Mouse (Mus musculus) E14TG2a.4 (cell line): Measurements from ENCODE around the gene Spin1.

Experiments
- H3K27me3 ChIP-seq: 2 replicates; pipeline ENCODE4 v1.6.1; 2014; ENCODE audit warnings: low read length, control low read depth; ENCODE audit not compliant: insufficient read depth
- H3K36me3 ChIP-seq: 2 replicates; pipeline ENCODE4 v1.6.1; 2014; ENCODE audit warnings: low read length, control low read depth; ENCODE audit not compliant: insufficient read depth
- H3K4me1 ChIP-seq: replicated peaks from 2 replicates; pipeline ENCODE4 v1.6.1; 2014; ENCODE audit warnings: low read depth, low read length, control low read depth
- H3K4me3 ChIP-seq: replicated peaks from 2 replicates; pipeline ENCODE4 v1.5.1; 2014; ENCODE audit warnings: mild to moderate bottlenecking, low read length
- H3K9me3 ChIP-seq: 2 replicates; pipeline ENCODE4 v1.6.1; 2014; ENCODE audit warnings: low read length, control low read depth
- CTCF ChIP-seq: conservative IDR thresholded peaks from 2 replicates; pipeline ENCODE4 v1.5.1; 2014; ENCODE audit warnings: low read length
- NANOG ChIP-seq: IDR thresholded peaks from 2 replicates; pipeline ENCODE4 v1.6.1; 2014; ENCODE audit warnings: borderline replicate concordance, low read length, mixed read lengths
- POU5F1 ChIP-seq: IDR thresholded peaks from 2 replicates; pipeline ENCODE4 v1.6.1; 2014; ENCODE audit warnings: low read length, borderline replicate concordance

Spin1 gene

DNA sequence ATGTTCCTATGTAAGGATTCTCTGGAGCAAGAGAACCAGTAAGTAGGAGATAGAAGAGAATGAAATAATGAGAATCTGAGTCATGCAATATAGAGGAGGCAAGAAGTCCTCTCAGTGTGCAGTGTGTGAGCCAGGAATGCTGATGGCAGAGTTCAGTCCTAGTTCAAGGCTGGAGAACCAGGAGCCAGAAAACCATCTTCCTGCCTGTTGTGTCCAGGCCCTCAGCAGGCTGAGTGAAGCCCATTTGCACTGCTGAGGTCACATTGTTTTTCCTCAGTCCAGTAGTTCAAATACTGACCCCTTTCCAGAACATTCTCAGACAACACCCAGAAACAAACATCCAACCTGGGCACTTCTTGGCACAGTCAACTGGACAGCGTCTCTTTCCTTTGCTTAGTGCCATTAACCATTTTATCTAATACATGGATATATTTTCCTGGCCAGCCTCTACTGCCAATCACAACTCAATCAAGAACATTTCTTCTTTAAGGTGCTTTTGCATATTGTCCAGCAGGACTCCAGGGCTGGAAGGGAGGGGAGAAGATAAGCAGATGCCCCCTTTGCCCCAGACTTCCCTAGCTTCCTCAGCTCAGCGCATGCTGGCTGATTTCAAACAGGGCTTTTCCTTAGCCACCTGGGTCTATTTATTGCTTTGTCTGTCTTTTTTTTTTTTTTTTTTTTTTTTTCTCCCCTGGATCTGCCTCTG, 36.5 kb downstream of the Spin1 start:
- H3K4me3 ChIP-seq, result 0 out of 2 replicates have a peak overlapping the region, but pooled peaks have one; percentile 2
- H3K36me3 ChIP-seq, result peaks cover 85% of the 10 kb centered on the region
- no peaks in the 10 kb centered on the region for H3K9me3 ChIP-seq
- peaks cover 80% of the 10 kb centered on the region for H3K4me1 ChIP-seq
- no peak for TF ChIP-seq CTCF
- no peak for TF ChIP-seq POU5F1
- no peak for TF ChIP-seq NANOG
- no peaks in the 10 kb centered on the region for H3K27me3 ChIP-seq

DNA sequence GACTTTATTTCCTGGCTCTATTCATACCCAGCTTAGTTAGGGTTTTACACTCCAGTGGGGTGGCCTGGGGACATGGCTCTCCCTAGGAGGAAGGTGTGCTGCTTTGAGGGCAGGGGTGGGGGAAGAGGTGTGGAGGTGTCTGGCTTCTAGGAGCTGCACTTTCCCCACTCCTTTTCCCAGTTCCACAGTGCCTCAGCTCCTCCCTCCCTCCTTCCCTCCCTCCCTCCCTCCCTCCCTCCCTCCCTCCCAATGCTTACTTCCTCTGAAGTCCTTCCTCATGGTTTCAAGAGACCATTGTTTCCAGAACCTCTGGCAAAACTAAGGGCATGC, 37.0 kb downstream of the Spin1 start:
- TF ChIP-seq CTCF (no peak), NANOG (no peak), POU5F1 (no peak)
- Histone ChIP-seq H3K27me3 (no peaks in the 10 kb centered on the region), H3K4me3 (0 out of 2 replicates have a peak overlapping the region, but pooled peaks have one; percentile 2), H3K4me1 (peaks cover 74% of the 10 kb centered on the region), H3K9me3 (no peaks in the 10 kb centered on the region), H3K36me3 (peaks cover 85% of the 10 kb centered on the region)

DNA sequence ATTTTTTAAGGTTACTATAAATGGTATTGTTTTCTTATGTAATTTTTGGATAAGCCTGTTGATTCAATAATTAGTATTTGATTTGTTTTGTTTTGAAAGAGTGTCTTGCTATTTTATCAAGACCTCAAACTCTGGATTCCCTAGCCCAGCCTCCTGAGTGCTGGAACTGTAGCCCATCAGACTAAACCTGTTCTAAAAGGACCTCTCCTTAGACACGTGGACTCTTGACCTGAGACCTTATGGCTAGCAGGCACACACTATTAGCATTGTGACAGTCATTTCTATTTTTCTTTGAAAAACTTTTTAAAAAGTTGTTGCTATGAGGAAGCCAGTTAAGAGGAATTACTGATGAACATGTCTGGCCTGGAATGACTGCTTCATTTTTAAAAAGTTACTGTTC, 46.4 kb downstream of the Spin1 start:
- peaks cover 31% of the 10 kb centered on the region for H3K4me1 ChIP-seq
- TF ChIP-seq NANOG (no peak), CTCF (no peak), POU5F1 (no peak)
- H3K9me3 ChIP-seq, result no peaks in the 10 kb centered on the region

DNA sequence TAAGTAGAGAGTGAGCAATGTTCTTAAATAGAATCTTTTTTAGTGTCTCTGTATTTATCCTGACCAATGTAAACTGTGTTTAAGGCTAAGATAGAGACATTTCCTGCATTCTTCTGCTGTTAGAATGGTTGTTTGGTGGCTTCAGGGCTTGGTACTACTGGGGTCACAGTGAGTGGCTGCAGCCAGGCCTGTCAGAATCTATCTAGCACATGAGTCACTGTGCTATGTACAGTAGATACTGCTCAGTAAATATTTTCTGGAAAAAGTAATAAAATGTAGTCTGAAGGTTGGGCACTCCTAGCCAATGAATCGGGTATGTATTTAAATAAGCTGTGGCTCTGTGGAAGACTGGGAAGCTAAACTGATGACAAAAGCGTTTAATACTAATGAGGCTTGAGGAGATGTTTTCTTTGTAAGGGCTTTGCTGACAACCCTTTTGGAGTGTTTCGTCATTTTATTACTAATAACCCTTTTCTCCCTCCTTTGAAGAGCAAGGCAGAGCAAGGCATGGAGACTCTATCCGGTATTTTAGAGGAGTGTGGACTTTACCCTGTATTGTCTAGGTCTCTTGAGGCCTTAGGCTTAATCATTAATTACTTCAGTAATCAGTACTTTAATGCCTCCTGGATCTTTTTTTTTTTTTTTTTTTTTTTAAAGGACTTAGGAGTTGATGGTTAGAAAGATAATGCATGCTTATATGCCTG, 52.4 kb downstream of the Spin1 start:
- peaks cover 81% of the 10 kb centered on the region for H3K36me3 ChIP-seq
- no peaks in the 10 kb centered on the region for H3K9me3 ChIP-seq
- H3K4me3 ChIP-seq, result no peak overlapping the region
- H3K4me1 ChIP-seq, result peaks cover 40% of the 10 kb centered on the region
- H3K27me3 ChIP-seq, result no peaks in the 10 kb centered on the region
- no peak for TF ChIP-seq CTCF
- no peak for TF ChIP-seq NANOG
- no peak for TF ChIP-seq POU5F1

More for the DNA sequence above, 46.4 kb downstream of the Spin1 start:
- Histone ChIP-seq H3K27me3 (no peaks in the 10 kb centered on the region), H3K36me3 (peaks cover 94% of the 10 kb centered on the region), H3K4me3 (no peak overlapping the region)

DNA sequence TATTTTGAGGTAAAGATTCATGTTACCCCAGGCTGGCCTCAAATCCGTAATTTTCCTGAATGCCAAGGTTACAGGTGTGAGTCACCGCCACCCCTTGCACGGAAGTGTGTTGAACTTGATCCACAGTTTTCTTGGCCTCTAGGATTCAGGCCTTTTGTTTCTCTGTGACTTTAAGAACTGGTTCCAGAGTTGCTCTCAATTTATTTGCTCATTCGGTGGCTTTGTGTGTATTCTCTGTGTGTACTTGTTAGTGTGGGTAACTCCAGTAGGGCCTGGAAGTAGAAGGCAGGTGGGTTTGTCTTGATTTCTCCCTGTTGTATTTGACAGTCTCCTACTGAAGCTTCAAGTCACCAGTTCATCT, 53.0 kb downstream of the Spin1 start:
- Histone ChIP-seq H3K9me3 (no peaks in the 10 kb centered on the region), H3K36me3 (peaks cover 81% of the 10 kb centered on the region), H3K4me3 (no peak overlapping the region), H3K27me3 (no peaks in the 10 kb centered on the region), H3K4me1 (peaks cover 44% of the 10 kb centered on the region)
- TF ChIP-seq CTCF (no peak), POU5F1 (no peak), NANOG (no peak)

DNA sequence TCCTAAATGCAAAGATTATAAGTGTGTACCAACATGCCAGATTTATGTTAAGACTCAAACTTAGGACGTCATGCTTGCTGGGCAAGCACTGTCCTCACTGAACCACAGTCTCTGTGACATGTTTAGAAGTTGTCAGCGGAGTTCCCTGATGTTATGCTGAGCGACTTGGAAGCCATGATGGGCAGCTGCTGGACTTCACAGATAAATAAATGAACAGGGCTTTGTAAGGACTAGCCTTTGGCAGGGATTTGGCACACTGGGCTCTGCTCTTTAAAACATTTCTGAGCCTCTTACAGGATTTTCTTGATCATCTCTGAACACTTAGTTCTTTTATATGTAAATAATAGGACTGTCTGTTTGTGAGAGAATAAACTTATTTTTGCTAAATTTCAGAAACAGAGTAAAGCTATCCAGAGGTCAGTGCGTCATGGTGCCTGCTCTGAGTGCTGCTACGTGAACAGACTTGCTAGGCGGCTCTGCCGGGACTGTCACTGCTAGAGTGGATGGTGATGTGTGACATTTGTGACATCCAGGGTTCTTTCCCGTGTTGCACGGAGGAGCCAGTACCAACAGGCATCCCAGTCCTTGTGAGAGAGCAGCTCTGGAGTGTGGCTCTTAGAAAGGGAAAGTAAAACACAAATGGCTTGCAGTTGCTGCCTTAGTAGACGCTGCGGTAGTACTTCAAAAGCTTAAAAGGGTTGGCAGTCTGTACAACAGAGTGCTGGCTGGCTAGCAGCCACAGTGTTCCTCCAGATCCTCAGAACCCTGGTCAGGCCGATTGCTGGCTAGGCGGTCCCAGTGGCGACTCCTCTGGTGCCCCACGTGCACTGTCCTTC, 54.7 kb downstream of the Spin1 start:
- Histone ChIP-seq H3K4me3 (no peak overlapping the region), H3K36me3 (peaks cover 76% of the 10 kb centered on the region), H3K27me3 (no peaks in the 10 kb centered on the region), H3K4me1 (peaks cover 51% of the 10 kb centered on the region), H3K9me3 (no peaks in the 10 kb centered on the region)
- TF ChIP-seq POU5F1 (no peak), NANOG (no peak), CTCF (no peak)

DNA sequence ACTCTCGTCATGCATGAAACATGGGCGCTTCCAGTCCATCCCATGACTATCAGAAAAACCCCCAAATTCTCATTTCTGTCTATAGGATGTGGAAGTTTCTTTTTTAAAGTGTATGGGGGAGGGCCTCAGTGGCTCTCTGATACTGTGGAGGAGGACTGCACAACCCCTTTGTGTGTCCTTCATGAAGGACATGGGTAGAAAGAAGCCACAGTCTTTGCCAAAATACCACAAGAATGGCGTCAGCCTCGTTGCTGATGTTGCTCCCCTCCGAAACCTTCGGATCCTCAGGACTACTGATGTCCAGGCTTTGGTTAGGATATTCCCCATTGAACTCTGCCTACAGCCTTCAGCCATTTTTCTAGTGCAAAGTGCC, 55.3 kb downstream of the Spin1 start:
- no peaks in the 10 kb centered on the region for H3K9me3 ChIP-seq
- TF ChIP-seq POU5F1 (no peak), NANOG (no peak), CTCF (no peak)
- H3K4me3 ChIP-seq, result no peak overlapping the region
- peaks cover 57% of the 10 kb centered on the region for H3K4me1 ChIP-seq
- H3K27me3 ChIP-seq, result no peaks in the 10 kb centered on the region
- H3K36me3 ChIP-seq, result peaks cover 70% of the 10 kb centered on the region

DNA sequence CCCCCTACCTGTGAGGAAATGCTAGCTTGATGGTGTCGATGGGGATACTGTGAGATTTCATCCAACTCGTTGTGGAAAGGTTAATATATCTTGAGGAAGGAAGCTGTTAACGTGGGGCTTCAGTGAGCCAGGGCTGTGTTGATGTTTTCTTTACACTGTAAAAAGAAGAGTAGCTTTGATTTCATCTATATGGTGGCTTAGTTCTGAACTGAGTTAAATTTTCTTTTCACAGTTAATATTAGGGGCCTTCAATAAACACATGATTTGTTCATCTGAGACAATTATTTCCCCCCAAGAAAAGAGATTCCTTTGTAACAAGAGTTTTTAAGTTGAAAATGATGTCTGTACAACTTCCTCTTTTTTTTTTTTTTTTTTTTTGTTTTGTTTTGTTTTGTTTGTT, 56.6 kb downstream of the Spin1 start:
- no peaks in the 10 kb centered on the region for H3K9me3 ChIP-seq
- H3K36me3 ChIP-seq, result peaks cover 65% of the 10 kb centered on the region
- no peaks in the 10 kb centered on the region for H3K27me3 ChIP-seq
- H3K4me1 ChIP-seq, result peaks cover 69% of the 10 kb centered on the region
- no peak overlapping the region for H3K4me3 ChIP-seq
- TF ChIP-seq CTCF, result no peak
- TF ChIP-seq POU5F1, result no peak
- TF ChIP-seq NANOG, result no peak
